14 mouse cellular contexts compared by ENCODE assay signal in the genomic region with DNA sequence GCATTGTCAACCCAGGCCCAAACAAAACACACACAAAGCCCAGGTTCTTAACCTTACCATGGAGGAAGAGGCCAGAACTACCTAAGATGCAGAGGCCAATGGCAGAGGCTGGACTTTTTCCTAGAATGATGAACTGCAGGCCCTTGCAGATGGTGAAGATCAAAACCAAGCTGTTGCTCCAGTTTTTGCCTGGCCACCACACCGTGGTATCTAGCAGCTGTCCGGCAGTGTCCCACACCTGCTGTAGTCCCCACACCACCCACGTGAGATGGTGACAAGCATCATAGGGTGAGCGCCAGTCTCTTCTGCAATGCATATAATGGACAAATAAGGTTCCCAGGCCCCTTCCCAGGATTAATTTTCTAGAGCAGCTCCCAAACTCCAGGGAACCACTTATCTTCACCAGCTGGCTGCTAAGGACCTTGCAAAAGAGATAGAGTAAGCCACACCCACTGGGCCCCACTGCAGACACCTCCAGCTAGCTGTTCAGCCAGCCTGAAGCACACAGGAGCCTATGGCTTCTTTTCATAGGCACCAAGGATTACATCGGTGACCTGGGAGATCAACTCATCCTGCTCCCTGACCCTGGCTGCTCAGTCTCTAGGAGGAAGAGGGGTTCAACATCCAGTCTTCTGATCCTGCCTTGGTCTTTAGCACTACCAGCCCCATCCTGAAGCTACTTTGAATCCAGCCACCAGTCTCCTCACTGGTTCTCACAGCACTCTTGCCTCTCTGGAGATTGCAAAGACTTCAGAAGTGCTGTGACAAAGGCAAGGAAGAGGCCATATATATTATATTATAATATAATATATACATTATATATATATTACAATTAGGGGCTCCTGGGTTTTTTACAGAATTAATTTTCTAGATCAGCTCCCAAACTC. TPM values are rescaled to one million over a fixed set of nuclear protein-coding genes. Genes with fewer than 3 reads are reported as not detected.
DNase-seq lines count a peak whose midpoint lies in the region; ATAC-seq lines count a peak whose summit lies in the region.
"Had no signal": no experiment of that assay in that cellular context is flagged by ENCODE, and none has a peak within 500 bp of the region (broad histone marks: within the 10 kb centered on the region; RNA-seq: fewer than 3 reads in every experiment).

No protein-coding gene starts in this region.

- H3K4me1 ChIP-seq in heart, embryonic 11.5 days (ENCODE audit: control insufficient read depth, insufficient read depth, low read length) = peaks cover 40% of the 10 kb centered on the region
- peaks cover 86% of the 10 kb centered on the region for H3K4me1 ChIP-seq in liver, embryonic 13.5 days (replicated peaks)
- peaks cover 19% of the 10 kb centered on the region; the same call in 1 of the 2 replicates for H3K4me1 ChIP-seq in stomach, embryonic 15.5 days

- no peaks in the 10 kb centered on the region for H3K9me3 ChIP-seq in heart, embryonic 11.5 days (replicated peaks; ENCODE audit: control insufficient read depth, low read length)
- no peaks in the 10 kb centered on the region for H3K9me3 ChIP-seq in liver, embryonic 13.5 days (replicated peaks)
- no peaks in the 10 kb centered on the region for H3K9me3 ChIP-seq in stomach, embryonic 15.5 days
- H3K9me3 ChIP-seq: heart, embryonic 15.5 days; midbrain, embryonic 15.5 days; neural tube, embryonic 15.5 days had no signal

- H3K27me3 ChIP-seq in heart, embryonic 11.5 days (ENCODE audit: control insufficient read depth, insufficient read depth, low read length) = no peaks in the 10 kb centered on the region
- H3K27me3 ChIP-seq in liver, embryonic 13.5 days = no peaks in the 10 kb centered on the region
- H3K27me3 ChIP-seq in stomach, embryonic 15.5 days (replicated peaks) = no peaks in the 10 kb centered on the region
- H3K27me3 ChIP-seq: heart, embryonic 15.5 days; midbrain, embryonic 15.5 days; neural tube, embryonic 15.5 days had no signal

- peak overlapping the region; percentile 28; the same call in 1 of the 2 replicates for H3K4me3 ChIP-seq in heart, embryonic 11.5 days (ENCODE audit: low read depth, low read length)
- H3K4me3 ChIP-seq in liver, embryonic 13.5 days (replicated peaks) = peak overlapping the region; percentile 73
- H3K4me3 ChIP-seq in stomach, embryonic 15.5 days (replicated peaks) = no peak overlapping the region
- H3K4me3 ChIP-seq: heart, embryonic 15.5 days; midbrain, embryonic 15.5 days; neural tube, embryonic 15.5 days had no signal

- DNase-seq in heart, postnatal 10 days = no peak
- DNase-seq in retina, postnatal 1 day = peak; percentile 18
- DNase-seq in retina, embryonic 14.5 days (ENCODE audit: low spot score) = no peak
- peak; percentile 89 for DNase-seq in liver, embryonic 13.5 days
- DNase-seq in thymus, postnatal 0 days (ENCODE audit: low spot score) = no peak
- DNase-seq: cerebellum, postnatal 36 days; kidney, postnatal 10 days; lung, adult 18-20 months had no signal

- H3K4me2 ChIP-seq in heart, embryonic 11.5 days = peak overlapping the region; percentile 29
- peak overlapping the region; percentile 76 for H3K4me2 ChIP-seq in liver, embryonic 13.5 days
- H3K4me2 ChIP-seq in stomach, embryonic 15.5 days = no peak overlapping the region
- H3K4me2 ChIP-seq: heart, embryonic 15.5 days; midbrain, embryonic 15.5 days; neural tube, embryonic 15.5 days had no signal

- peak overlapping the region; percentile 58 for H3K27ac ChIP-seq in heart, embryonic 11.5 days (ENCODE audit: low read depth, low read length)
- peak overlapping the region; percentile 98 for H3K27ac ChIP-seq in liver, embryonic 13.5 days
- H3K27ac ChIP-seq in stomach, embryonic 15.5 days = peak overlapping the region; percentile 21; the same call in 1 of the 2 replicates
- H3K27ac ChIP-seq: heart, embryonic 15.5 days; midbrain, embryonic 15.5 days; neural tube, embryonic 15.5 days had no signal

- 43% methylated on average over 5 of the region's 5 CpGs for WGBS in heart, embryonic 11.5 days (ENCODE audit: insufficient replicate concordance)
- 35% methylated on average over 5 of the region's 5 CpGs for WGBS in liver, embryonic 13.5 days (ENCODE audit: insufficient replicate concordance)
- WGBS in stomach, embryonic 15.5 days = 70% methylated on average over 5 of the region's 5 CpGs

- peak; percentile 75 for ATAC-seq in heart, embryonic 11.5 days (replicated peaks; ENCODE audit: insufficient number of reproducible peaks, low FRiP score, low TSS enrichment)
- peak; percentile 94 for ATAC-seq in liver, embryonic 13.5 days (ENCODE audit: low read depth)
- peak; percentile 90 for ATAC-seq in stomach, embryonic 15.5 days (ENCODE audit: insufficient read depth, low FRiP score, low read depth)
- ATAC-seq in activated CD4-positive, CD25-positive, alpha-beta regulatory T cell, adult 4 months = no peak
- ATAC-seq: midbrain, embryonic 15.5 days had no signal

- intact Hi-C loops in heart, postnatal 10 days (cut with DNase I) = no loop called here

- H3K36me3 ChIP-seq in heart, embryonic 11.5 days (ENCODE audit: control insufficient read depth, insufficient read depth, low read length) = no peaks in the 10 kb centered on the region
- H3K36me3 ChIP-seq in liver, embryonic 13.5 days = peaks cover 5% of the 10 kb centered on the region
- no peaks in the 10 kb centered on the region for H3K36me3 ChIP-seq in stomach, embryonic 15.5 days
- H3K36me3 ChIP-seq: heart, embryonic 15.5 days; midbrain, embryonic 15.5 days; neural tube, embryonic 15.5 days had no signal

- peak overlapping the region; percentile 39; the same call in 1 of the 2 replicates for H3K9ac ChIP-seq in heart, embryonic 11.5 days (ENCODE audit: low read depth, low read length)
- H3K9ac ChIP-seq in liver, embryonic 13.5 days = peak overlapping the region; percentile 90
- no peak overlapping the region for H3K9ac ChIP-seq in stomach, embryonic 15.5 days
- H3K9ac ChIP-seq: heart, embryonic 15.5 days; midbrain, embryonic 15.5 days; neural tube, embryonic 15.5 days had no signal

RNA-seq across cellular contexts. Expression of a gene that starts 55.6 kb away (rescaled TPM):
- 130 and 151 TPM in 2 replicates for polyA plus RNA-seq in heart, embryonic 11.5 days (2014; fragmentation: Nextera tagmentation; extraction: Ambion mirVana)
- 10 to 100 TPM; 52.6 to 58.3 TPM for total RNA-seq in heart, postnatal 10 days (2021)
- polyA plus RNA-seq in liver, embryonic 13.5 days (2015; fragmentation: Nextera tagmentation; extraction: Ambion mirVana) = 64.0 and 76.5 TPM in 2 replicates
- polyA plus RNA-seq in stomach, embryonic 15.5 days (2015; fragmentation: Nextera tagmentation; extraction: Ambion mirVana) = 136 and 168 TPM in 2 replicates
- 10 to 100 TPM; 73.7 to 81.8 TPM for polyA plus RNA-seq in activated CD4-positive, CD25-positive, alpha-beta regulatory T cell, adult 4 months (2017; shearing (Covaris generic))
- polyA plus RNA-seq in thymus, postnatal 0 days (2015; fragmentation: Nextera tagmentation; extraction: Ambion mirVana) = 76.2 and 89.0 TPM in 2 replicates

Comparison
In these comparisons a context has a peak if more than half of its experiments do, and no peak if none do; other contexts are left out.
1. DNase-seq: peak in retina, postnatal 1 day (single experiment) and liver, embryonic 13.5 days (single experiment); none in heart, postnatal 10 days (0 of 2), retina, embryonic 14.5 days (single experiment) and thymus, postnatal 0 days (single experiment).
2. H3K27ac ChIP-seq: peak in every context shown above with its lines; median percentile 98 in liver, embryonic 13.5 days; 58 in heart, embryonic 11.5 days; 21 in stomach, embryonic 15.5 days.